Comparison of ENCODE assay signal across 21 mouse cellular contexts in genomic region chr2:102616637-102617036, GRCm38 (mm10).
"Had no signal": no experiment of that assay in that cellular context is flagged by ENCODE, and none has a peak within 500 bp of the region (broad histone marks: within the 10 kb centered on the region; RNA-seq: fewer than 3 reads in every experiment).

No protein-coding gene starts in this region.

- H3K4me1 ChIP-seq: lung, embryonic 15.5 days; midbrain, embryonic 15.5 days; neural tube, embryonic 12.5 days; neural tube, embryonic 15.5 days; stomach, embryonic 15.5 days had no signal

- H3K27ac ChIP-seq: kidney, postnatal 0 days; liver, embryonic 14.5 days; lung, embryonic 15.5 days; midbrain, embryonic 12.5 days; midbrain, embryonic 15.5 days; neural tube, embryonic 12.5 days; neural tube, embryonic 15.5 days; stomach, embryonic 15.5 days had no signal

- H3K36me3 ChIP-seq: lung, embryonic 15.5 days; midbrain, embryonic 12.5 days; midbrain, embryonic 15.5 days; neural tube, embryonic 12.5 days; neural tube, embryonic 15.5 days; stomach, embryonic 15.5 days had no signal

- ATAC-seq: intestine, embryonic 16.5 days; midbrain, embryonic 15.5 days had no signal

- H3K27me3 ChIP-seq: lung, embryonic 15.5 days; midbrain, embryonic 12.5 days; midbrain, embryonic 15.5 days; neural tube, embryonic 12.5 days; neural tube, embryonic 15.5 days; stomach, embryonic 15.5 days had no signal

- H3K4me3 ChIP-seq: lung, embryonic 15.5 days; midbrain, embryonic 12.5 days; midbrain, embryonic 15.5 days; neural tube, embryonic 12.5 days; neural tube, embryonic 15.5 days; stomach, embryonic 15.5 days had no signal

- H3K9me3 ChIP-seq: lung, embryonic 15.5 days; midbrain, embryonic 12.5 days; midbrain, embryonic 15.5 days; neural tube, embryonic 12.5 days; neural tube, embryonic 15.5 days; stomach, embryonic 15.5 days had no signal

- DNase-seq: kidney, adult 18-20 months; kidney, adult 9 months; kidney, postnatal 36 days; layer of hippocampus, adult 9-11 months; left cerebral cortex, postnatal 4 days; lung, adult 18-20 months; lung, postnatal 10 days; lung, postnatal 36 days; right cerebral cortex, adult 18-20 months; right cerebral cortex, postnatal 14 days; right cerebral cortex, postnatal 4 days; thymus, postnatal 25 days had no signal
